Mouse (Mus musculus) bone marrow macrophage, adult 2 months (primary cell): ENCODE results near the gene Unc13d.

ENCODE experiments used
- CTCF ChIP-seq: IDR thresholded peaks from 2 replicates; pipeline ENCODE4 v1.5.1; 2012; ENCODE audit warnings: low read depth, mild to moderate bottlenecking, low read length, moderate library complexity
- POLR2A ChIP-seq: IDR thresholded peaks from 2 replicates; pipeline ENCODE4 v1.6.1; 2012; ENCODE audit warnings: mild to moderate bottlenecking, low read depth, low read length, borderline replicate concordance

- TF ChIP-seq POLR2A = no peak
- no peak for TF ChIP-seq CTCF
Measured at GRCm38 (mm10) chr11:116100839-116101238, 23.1 kb upstream of the Unc13d start.
